Mouse (Mus musculus) left cerebral cortex, adult 2 months (tissue): ENCODE measurements around the gene Arfgef3. TPM values are rescaled to one million over a fixed set of nuclear protein-coding genes. Genes with fewer than 3 reads are reported as not detected.
"Not testable (repeated sequence)": the region's sequence is repeated elsewhere in the genome, so short reads cannot be mapped to it uniquely, and the experiment has no call there.

Experiments
- DNase-seq, 2 experiments: peaks; one replicate each; pipeline ENCODE4 v3.0.0; 2021 to 2022; ENCODE audit warnings: low spot score in 2 of 2, mixed read lengths in 1 of 2; ENCODE audit errors: extremely low spot score in 1 of 2
- H3K27ac ChIP-seq: fragments of 200-600 bp; 2 replicates; pipeline ENCODE4 v1.8.1; 2022
- H3K4me3 ChIP-seq: fragments of 200-600 bp; 2 replicates; pipeline ENCODE4 v1.8.1; 2022
- CTCF ChIP-seq: fragments of 200-600 bp; IDR thresholded peaks from 2 replicates; pipeline ENCODE4 v1.8.1; 2022; ENCODE audit warnings: antibody characterized with exemption, mild to moderate bottlenecking, moderate library complexity
- intact Hi-C: fragments of 180-260 bp; cut with DNase I; formaldehyde crosslinking; loops from one replicate; pipeline ENCODE4 v1.15.1; 2025
- total RNA-seq, 2 experiments: library from RNA; stranded (reverse); gene quantifications; 2 replicates each; pipeline ENCODE4 v1.2.3; 2021

The Arfgef3 gene
- total RNA-seq, 2 experiments from 2014 or later = 106 to 111 TPM

GRCm38 (mm10) chr10:18561445-18561844 lies 182.3 kb downstream of the Arfgef3 start:
- intact Hi-C loops = no loop called here
- Histone ChIP-seq H3K4me3 (no peak overlapping the region), H3K27ac (no peak overlapping the region)
- DNase-seq = no peak
- no peak; the same call in 1 of the 2 replicates for TF ChIP-seq CTCF

GRCm38 (mm10) chr10:18559076-18559475 lies 184.7 kb downstream of the Arfgef3 start:
- DNase-seq, H3K4me3 ChIP-seq, intact Hi-C loops, H3K27ac ChIP-seq: not testable (repeated sequence)

- DNase-seq = peak in 1 of 2 experiments; percentile 16
- intact Hi-C loops = no loop called here
These were observed 194.2 kb downstream of the Arfgef3 start for GRCm38 (mm10) chr10:18549321-18550216.

GRCm38 (mm10) chr10:18547381-18547780 lies 196.4 kb downstream of the Arfgef3 start:
- Histone ChIP-seq H3K27ac (no peak overlapping the region), H3K4me3 (no peak overlapping the region)
- TF ChIP-seq CTCF = no peak
- no peak for DNase-seq
- intact Hi-C loops = no loop called here

More at GRCm38 (mm10) chr10:18549321-18550216, 194.2 kb downstream of the Arfgef3 start:
- H3K4me3 ChIP-seq = peak overlapping the region; percentile 34
- H3K27ac ChIP-seq = no peak overlapping the region
- no peak for TF ChIP-seq CTCF

- peak within 1 kb of the TSS; percentile 70 for H3K4me3 ChIP-seq
- TF ChIP-seq CTCF = peak; percentile 69
- DNase-seq = peak; percentile 54 to 73
- H3K27ac ChIP-seq = peak within 1 kb of the TSS; percentile 36; the same call in 1 of the 2 replicates
- intact Hi-C loops = no loop called here
These were observed 197.9 kb downstream of the Arfgef3 start, which contains the start of gene Hebp2 for GRCm38 (mm10) chr10:18545813-18546235. TSS of gene Hebp2 (minus strand) at chr10:18546076.

- intact Hi-C loops = no loop called here
- Histone ChIP-seq H3K27ac (peak overlapping the region; percentile 36; the same call in 1 of the 2 replicates), H3K4me3 (peak overlapping the region; percentile 70)
- DNase-seq = no peak
- no peak for TF ChIP-seq CTCF
These were observed 198.4 kb downstream of the Arfgef3 start for GRCm38 (mm10) chr10:18545309-18545708.

GRCm38 (mm10) chr10:18536889-18537288 lies 206.9 kb downstream of the Arfgef3 start:
- Histone ChIP-seq H3K27ac (no peak overlapping the region), H3K4me3 (no peak overlapping the region)
- DNase-seq = no peak
- intact Hi-C loops = no loop called here
- no peak for TF ChIP-seq CTCF

- TF ChIP-seq CTCF = no peak
- no peak overlapping the region for H3K4me3 ChIP-seq
- DNase-seq = no peak
- no peak overlapping the region for H3K27ac ChIP-seq
- intact Hi-C loops = no loop called here
These were observed 211.5 kb downstream of the Arfgef3 start for GRCm38 (mm10) chr10:18532293-18532692.

Other genes with a start within 250 kb of the Arfgef3 start
- 1 to 10 TPM; 3.8 TPM for gene Hebp2, start 197.9 kb downstream of the Arfgef3 start, total RNA-seq
- not detected for gene Gm4922, start 42.8 kb upstream of the Arfgef3 start, total RNA-seq
- gene Perp, start 101.1 kb upstream of the Arfgef3 start, total RNA-seq = 1 to 10 TPM; 3.5 to 5.5 TPM